Mouse (Mus musculus) forebrain, embryonic 15.5 days (tissue): ENCODE measurements at regions not wholly inside any gene's neighbourhood (a gene's known extent, or its start where the extent isn't known, plus 50 kb on each side); places are given as distances from the start of the nearest gene placed in this dataset.
"Not testable (repeated sequence)": the region's sequence is repeated elsewhere in the genome, so short reads cannot be mapped to it uniquely, and the experiment has no call there.

ENCODE experiments used
- ATAC-seq: fragments of 200-750 bp; cut with Nextera tagmentation; replicated peaks from 2 replicates; pipeline ENCODE4 v1.8.0; 2017; ENCODE audit warnings: mild to moderate bottlenecking, moderate TSS enrichment, moderate library complexity
- H3K27ac ChIP-seq: fragments of 300-500 bp; sonication (generic); replicated peaks from 2 replicates; pipeline ENCODE4 v1.5.1; 2015; ENCODE audit warnings: mild to moderate bottlenecking, inconsistent platforms
- H3K27me3 ChIP-seq: fragments of 300-500 bp; sonication (generic); 2 replicates; pipeline ENCODE4 v1.6.1; 2015; ENCODE audit warnings: inconsistent platforms
- H3K36me3 ChIP-seq: fragments of 300-500 bp; sonication (generic); 2 replicates; pipeline ENCODE4 v1.6.1; 2015; ENCODE audit warnings: mild to moderate bottlenecking, inconsistent platforms
- H3K4me1 ChIP-seq: fragments of 300-500 bp; sonication (generic); 2 replicates; pipeline ENCODE4 v1.6.1; 2015; ENCODE audit warnings: inconsistent platforms
- H3K4me2 ChIP-seq: fragments of 300-500 bp; sonication (generic); replicated peaks from 2 replicates; pipeline ENCODE4 v1.6.1; 2015; ENCODE audit warnings: mild to moderate bottlenecking, inconsistent platforms
- H3K4me3 ChIP-seq: fragments of 300-500 bp; sonication (generic); 2 replicates; pipeline ENCODE4 v1.5.1; 2015; ENCODE audit warnings: mild to moderate bottlenecking, inconsistent platforms
- H3K9ac ChIP-seq: fragments of 300-500 bp; sonication (generic); replicated peaks from 2 replicates; pipeline ENCODE4 v1.6.1; 2015; ENCODE audit warnings: mild to moderate bottlenecking, inconsistent platforms
- H3K9me3 ChIP-seq: fragments of 300-500 bp; sonication (generic); 2 replicates; pipeline ENCODE4 v1.6.1; 2016; ENCODE audit warnings: inconsistent platforms
- WGBS: fragments of 180-500 bp; shearing (Covaris S2); methylation state at CpG from one replicate; pipeline ENCODE4 v1.1.7; 2015; ENCODE audit warnings: mixed read lengths; 5-methylcytosine and 5-hydroxymethylcytosine counted together

DNA sequence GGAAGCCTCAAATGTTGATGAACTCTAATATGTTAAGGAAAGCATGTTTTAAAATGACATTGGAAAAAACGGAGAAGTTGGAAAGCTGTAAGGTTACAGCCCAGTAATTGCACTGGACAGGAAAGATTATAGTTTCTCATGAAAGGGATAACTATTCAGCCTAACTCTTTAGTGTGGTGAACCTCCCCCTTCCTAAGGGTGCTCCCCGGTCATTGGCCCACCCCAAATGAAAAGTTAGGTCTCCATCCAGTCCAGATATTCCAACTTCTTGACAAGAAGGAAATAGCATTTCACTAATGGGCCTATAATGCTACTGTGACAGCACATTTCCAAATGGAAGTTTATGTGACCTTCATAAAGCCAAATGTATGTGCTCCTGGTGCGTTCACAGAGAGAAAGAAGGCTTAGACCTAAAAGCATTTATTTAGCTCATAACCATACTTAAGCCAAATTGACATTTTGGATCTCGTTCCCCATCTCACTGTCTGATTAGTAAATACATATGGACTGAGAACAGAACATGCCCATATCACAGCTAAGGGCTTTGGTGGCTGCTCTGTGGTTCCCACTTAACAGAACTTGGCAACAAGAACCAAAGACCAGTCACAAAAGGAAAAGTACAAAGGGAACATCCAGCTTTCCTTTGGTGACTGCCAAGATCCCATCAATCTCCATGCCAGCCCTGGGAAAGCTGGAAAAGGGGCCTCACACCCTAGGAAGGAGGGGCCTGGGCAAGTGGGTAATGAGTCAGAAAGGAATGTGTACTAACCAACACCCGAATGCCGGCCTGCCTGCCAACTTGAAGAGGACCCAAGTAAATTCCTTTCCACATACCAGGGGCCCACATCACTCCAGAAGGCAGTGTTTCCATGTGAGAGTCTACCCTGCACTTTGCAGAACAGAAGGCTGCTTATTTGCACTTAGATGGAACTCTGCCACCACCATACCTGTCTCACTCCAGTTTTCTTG lies 155.1 kb upstream of the Chst7 start:
- H3K9me3 ChIP-seq = no peaks in the 10 kb centered on the region
- 0 out of 2 replicates have a peak, but pooled peaks cover 2% of the 10 kb centered on the region for H3K4me1 ChIP-seq
- WGBS = 38% methylated on average over 6 of the region's 6 CpGs
- peak; percentile 96 for ATAC-seq
- H3K4me2 ChIP-seq = no peak overlapping the region
- no peak overlapping the region for H3K27ac ChIP-seq
- H3K9ac ChIP-seq = no peak overlapping the region
- H3K4me3 ChIP-seq = no peak overlapping the region
- no peaks in the 10 kb centered on the region for H3K36me3 ChIP-seq
- no peaks in the 10 kb centered on the region for H3K27me3 ChIP-seq

DNA sequence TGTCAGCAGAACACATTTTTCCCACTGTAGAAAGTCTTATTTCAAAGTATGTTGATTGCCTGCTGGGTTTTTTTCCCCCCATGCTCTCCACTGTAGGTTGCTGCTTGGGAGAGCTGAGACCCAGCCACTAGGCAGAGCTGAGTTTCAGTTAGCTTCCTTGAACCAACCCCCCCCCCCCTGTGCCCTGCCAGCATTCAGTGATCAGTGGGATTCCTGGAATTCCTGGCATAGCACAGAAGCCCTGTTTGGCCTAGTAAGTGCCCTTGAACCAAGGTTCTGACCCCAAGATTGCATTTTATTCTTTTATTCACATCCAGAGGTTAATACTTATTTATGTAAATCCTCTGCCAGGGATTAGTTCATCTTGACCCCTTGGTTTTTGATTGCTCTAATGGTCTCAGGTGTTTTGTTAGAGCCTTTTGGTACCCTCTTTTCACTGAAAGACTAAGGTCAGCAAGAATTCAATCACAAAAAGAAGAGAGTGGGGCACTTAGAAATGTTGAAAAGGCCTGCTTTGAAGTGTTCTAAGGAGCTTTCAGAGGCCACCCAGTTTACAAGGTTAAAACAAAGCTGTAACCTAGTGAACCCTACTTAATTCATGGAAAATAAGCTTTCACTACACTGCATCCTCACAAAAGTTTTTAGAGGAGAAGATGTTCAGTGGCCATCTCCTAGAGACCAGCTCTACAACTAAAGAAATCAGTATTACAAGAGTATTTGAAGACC lies 152.6 kb upstream of the Chst7 start:
- H3K4me1 ChIP-seq = 0 out of 2 replicates have a peak, but pooled peaks cover 2% of the 10 kb centered on the region
- H3K27me3 ChIP-seq = no peaks in the 10 kb centered on the region
- no peak overlapping the region for H3K9ac ChIP-seq
- no peak overlapping the region for H3K27ac ChIP-seq
- H3K4me2 ChIP-seq = no peak overlapping the region
- no peak; the same call in 1 of the 2 replicates for ATAC-seq
- no peaks in the 10 kb centered on the region for H3K9me3 ChIP-seq
- H3K4me3 ChIP-seq = no peak overlapping the region
- H3K36me3 ChIP-seq = no peaks in the 10 kb centered on the region

DNA sequence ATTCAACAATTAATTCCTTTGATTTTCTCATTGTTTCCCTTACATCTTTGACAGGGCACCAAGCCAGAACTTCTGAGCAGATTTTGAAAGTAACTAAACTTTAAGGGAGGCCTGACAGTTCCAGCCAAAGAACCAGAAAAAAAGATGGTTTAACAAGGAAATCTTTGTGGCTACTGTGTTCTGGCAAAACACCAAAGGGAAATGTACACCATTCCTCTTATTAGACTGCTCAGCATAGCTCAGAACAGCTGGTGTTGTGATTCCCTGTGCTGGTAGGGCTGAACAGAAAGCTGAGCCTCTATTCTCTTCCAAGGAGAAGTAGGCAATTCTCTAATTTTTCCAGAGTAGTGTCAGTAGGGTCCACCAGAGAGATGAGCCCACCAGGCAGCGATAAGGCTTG lies 142.4 kb upstream of the Chst7 start:
- Histone ChIP-seq H3K27me3 (no peaks in the 10 kb centered on the region), H3K4me2 (no peak overlapping the region), H3K9ac (no peak overlapping the region), H3K4me1 (no peaks in the 10 kb centered on the region), H3K9me3 (no peaks in the 10 kb centered on the region), H3K27ac (no peak overlapping the region), H3K4me3 (no peak overlapping the region), H3K36me3 (no peaks in the 10 kb centered on the region)
- WGBS = 76% methylated on average over 1 of the region's 1 CpGs
- ATAC-seq = 0 out of 2 replicates have a peak, but pooled peaks have one; percentile 48

DNA sequence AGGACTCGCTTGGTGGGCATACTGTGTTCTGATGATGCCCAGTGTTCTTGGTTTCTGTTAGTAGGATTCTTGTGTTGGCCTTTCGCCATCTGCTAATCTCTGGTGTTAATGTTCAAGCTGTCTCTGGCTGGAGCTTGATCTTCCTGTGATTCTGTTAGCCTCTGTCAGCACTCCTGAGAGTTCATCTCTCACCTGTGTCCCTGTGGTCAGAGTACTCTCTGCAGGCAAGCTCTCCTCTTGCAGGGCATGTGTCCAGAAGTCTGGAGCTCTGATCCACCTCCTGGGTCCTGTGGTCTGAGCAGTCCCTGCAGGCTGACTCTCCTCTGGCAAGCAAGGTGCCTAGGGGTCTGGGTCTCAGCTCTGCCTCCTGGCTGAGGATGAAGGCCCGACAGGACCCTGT lies 130.0 kb upstream of the Chst7 start:
- not testable (repeated sequence) for H3K27me3 ChIP-seq, H3K4me1 ChIP-seq, H3K27ac ChIP-seq, ATAC-seq, H3K9ac ChIP-seq, H3K9me3 ChIP-seq, H3K4me3 ChIP-seq, H3K4me2 ChIP-seq, H3K36me3 ChIP-seq
- WGBS = 71% methylated on average over 3 of the region's 3 CpGs

DNA sequence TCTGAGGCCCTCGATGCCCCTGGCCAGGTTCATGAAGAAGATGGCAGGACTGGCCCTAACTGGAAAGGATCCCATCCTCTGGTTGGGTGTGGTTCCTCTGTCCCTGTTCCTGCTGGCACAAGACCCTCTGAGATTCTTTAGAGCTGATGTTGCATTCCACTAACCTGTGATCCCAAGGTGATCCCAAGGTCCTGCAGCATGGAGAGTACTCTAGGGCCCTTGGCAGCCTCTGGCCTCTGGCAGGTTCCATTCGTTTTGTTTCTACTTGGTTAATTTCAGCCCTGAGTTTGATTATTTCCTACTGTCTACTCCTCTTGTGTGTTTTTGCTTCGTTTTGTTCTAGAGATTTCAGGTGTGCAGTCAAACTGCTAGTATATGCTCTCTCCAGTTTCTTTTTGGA lies 129.5 kb upstream of the Chst7 start:
- WGBS = 67% methylated on average over 3 of the region's 3 CpGs
- ATAC-seq = no peak

DNA sequence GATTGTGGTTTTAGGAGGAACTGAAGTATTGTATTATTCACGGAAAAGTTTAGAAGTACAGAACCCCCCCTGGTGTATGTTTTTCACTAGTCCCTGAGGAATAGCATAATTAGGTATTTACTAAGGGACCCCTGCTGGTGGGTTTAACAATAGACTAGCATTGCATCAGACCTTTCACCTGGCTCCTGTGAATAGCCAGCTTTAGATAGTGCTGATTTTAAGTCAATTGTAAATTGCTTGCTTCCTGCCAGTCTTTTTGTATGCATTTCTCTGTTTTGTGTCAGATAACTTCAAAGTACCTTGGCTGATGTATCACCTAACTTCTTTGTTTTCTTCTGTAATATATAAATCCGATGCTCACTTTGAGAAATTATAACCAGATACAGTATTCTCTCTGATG lies 116.1 kb upstream of the Chst7 start:
- H3K27ac ChIP-seq = no peak overlapping the region
- no peak overlapping the region for H3K4me3 ChIP-seq
- no peak overlapping the region for H3K4me2 ChIP-seq
- no peaks in the 10 kb centered on the region for H3K4me1 ChIP-seq
- H3K9ac ChIP-seq = no peak overlapping the region
- no peaks in the 10 kb centered on the region for H3K27me3 ChIP-seq
- no peaks in the 10 kb centered on the region for H3K36me3 ChIP-seq
- 54% methylated on average over 2 of the region's 2 CpGs for WGBS
- H3K9me3 ChIP-seq = no peaks in the 10 kb centered on the region
- no peak for ATAC-seq

More for the DNA sequence above, 129.5 kb upstream of the Chst7 start:
- Histone ChIP-seq H3K4me2 (no peak overlapping the region), H3K36me3 (no peaks in the 10 kb centered on the region), H3K27me3 (no peaks in the 10 kb centered on the region), H3K9me3 (no peaks in the 10 kb centered on the region), H3K9ac (no peak overlapping the region), H3K27ac (no peak overlapping the region), H3K4me1 (no peaks in the 10 kb centered on the region), H3K4me3 (no peak overlapping the region)
